Mouse (Mus musculus): ENCODE data around the gene Slc11a1. TPM values are rescaled to one million over a fixed set of nuclear protein-coding genes. Genes with fewer than 3 reads are reported as not detected.

Gene Slc11a1
- polyA plus RNA-seq, 2 experiments, result 8.7 to 9.2 TPM

- Histone ChIP-seq H3K4me1 (replicated peaks; ENCODE audit: control insufficient read depth in 2 of 2, insufficient read depth in 2 of 2, low read length in 1 of 2) (peaks cover 0 to 3% of the 10 kb centered on the region in 2 experiments; a peak in 1 of 4 replicates), H3K9ac (replicated peaks) (no peak overlapping the region), H3K4me3 (ENCODE audit: insufficient read depth in 1 of 2, low read depth in 2 of 2, low read length in 2 of 2) (no peak overlapping the region), H3K4me2 (ENCODE audit: low read depth) (no peak overlapping the region), H3K9me3 (ENCODE audit: control insufficient read depth, low read length) (no peaks in the 10 kb centered on the region), H3K27me3 (ENCODE audit: control insufficient read depth, insufficient read depth, low read length) (no peaks in the 10 kb centered on the region), H3K36me3 (replicated peaks; ENCODE audit: control insufficient read depth, insufficient read depth, low read depth) (no peaks in the 10 kb centered on the region), H3K27ac (no peak overlapping the region)
- DNase-seq (ENCODE audit: low read depth in 3 of 3, low spot score in 3 of 3) (no peak), ATAC-seq (ENCODE audit: insufficient read depth) (no peak)
- WGBS (ENCODE audit: insufficient replicate concordance), result 63% methylated on average over 7 of the region's 7 CpGs
- no peak for TF ChIP-seq CTCF (IDR thresholded peaks at IDR 0.05; ENCODE audit: low read depth)
- TF ChIP-seq EP300 (IDR thresholded peaks at IDR 0.05; ENCODE audit: low read depth), result no peak
These were observed 33.1 kb upstream of the Slc11a1 start for GRCm38 (mm10) chr1:74341898-74342297.

GRCm38 (mm10) chr1:74342308-74342707 lies 32.7 kb upstream of the Slc11a1 start:
- ATAC-seq (ENCODE audit: insufficient read depth), result no peak
- Histone ChIP-seq H3K4me2 (ENCODE audit: low read depth) (no peak overlapping the region), H3K4me1 (replicated peaks; ENCODE audit: control insufficient read depth in 2 of 2, insufficient read depth in 2 of 2, low read length in 1 of 2) (peaks cover 0 to 3% of the 10 kb centered on the region in 2 experiments; a peak in 1 of 4 replicates), H3K9me3 (ENCODE audit: control insufficient read depth, low read length) (no peaks in the 10 kb centered on the region), H3K36me3 (replicated peaks; ENCODE audit: control insufficient read depth, insufficient read depth, low read depth) (no peaks in the 10 kb centered on the region), H3K4me3 (ENCODE audit: insufficient read depth in 1 of 2, low read depth in 2 of 2, low read length in 2 of 2) (no peak overlapping the region), H3K27ac (no peak overlapping the region), H3K9ac (replicated peaks) (no peak overlapping the region), H3K27me3 (ENCODE audit: control insufficient read depth, insufficient read depth, low read length) (no peaks in the 10 kb centered on the region)
- 82% methylated on average over 1 of the region's 1 CpGs for WGBS (ENCODE audit: insufficient replicate concordance)
- TF ChIP-seq EP300 (IDR thresholded peaks at IDR 0.05; ENCODE audit: low read depth), result no peak
- TF ChIP-seq CTCF (IDR thresholded peaks at IDR 0.05; ENCODE audit: low read depth), result no peak
- DNase-seq (ENCODE audit: low read depth in 3 of 3, low spot score in 3 of 3), result no peak

- DNase-seq (ENCODE audit: low read depth in 3 of 3, low spot score in 3 of 3) (no peak), ATAC-seq (ENCODE audit: insufficient read depth) (no peak)
- no peak overlapping the region for H3K4me2 ChIP-seq (ENCODE audit: low read depth)
- no peaks in the 10 kb centered on the region for H3K27me3 ChIP-seq (ENCODE audit: control insufficient read depth, insufficient read depth, low read length)
- 64% methylated on average over 5 of the region's 5 CpGs for WGBS (ENCODE audit: insufficient replicate concordance)
- TF ChIP-seq CTCF (IDR thresholded peaks at IDR 0.05; ENCODE audit: low read depth) (no peak), EP300 (IDR thresholded peaks at IDR 0.05; ENCODE audit: low read depth) (no peak)
- H3K9me3 ChIP-seq (ENCODE audit: control insufficient read depth, low read length), result no peaks in the 10 kb centered on the region
- no peak overlapping the region for H3K27ac ChIP-seq
- no peak overlapping the region for H3K9ac ChIP-seq (replicated peaks)
- H3K36me3 ChIP-seq (replicated peaks; ENCODE audit: control insufficient read depth, insufficient read depth, low read depth), result no peaks in the 10 kb centered on the region
- peaks cover 0 to 3% of the 10 kb centered on the region in 2 experiments; a peak in 1 of 4 replicates for H3K4me1 ChIP-seq (replicated peaks; ENCODE audit: control insufficient read depth in 2 of 2, insufficient read depth in 2 of 2, low read length in 1 of 2)
- H3K4me3 ChIP-seq (ENCODE audit: insufficient read depth in 1 of 2, low read depth in 2 of 2, low read length in 2 of 2), result no peak overlapping the region
These were observed 31.8 kb upstream of the Slc11a1 start for GRCm38 (mm10) chr1:74343161-74343560.

GRCm38 (mm10) chr1:74344163-74344916 lies 30.7 kb upstream of the Slc11a1 start:
- no peak overlapping the region for H3K4me2 ChIP-seq (ENCODE audit: low read depth)
- no peak overlapping the region for H3K9ac ChIP-seq (replicated peaks)
- TF ChIP-seq CTCF (IDR thresholded peaks at IDR 0.05; ENCODE audit: low read depth) (no peak), EP300 (IDR thresholded peaks at IDR 0.05; ENCODE audit: low read depth) (no peak)
- no peaks in the 10 kb centered on the region for H3K27me3 ChIP-seq (ENCODE audit: control insufficient read depth, insufficient read depth, low read length)
- ATAC-seq (ENCODE audit: insufficient read depth), result no peak
- 64% methylated on average over 11 of the region's 11 CpGs for WGBS (ENCODE audit: insufficient replicate concordance)
- no peak for DNase-seq (ENCODE audit: low read depth in 3 of 3, low spot score in 3 of 3)
- H3K27ac ChIP-seq, result no peak overlapping the region
- no peak overlapping the region for H3K4me3 ChIP-seq (ENCODE audit: insufficient read depth in 1 of 2, low read depth in 2 of 2, low read length in 2 of 2)
- H3K36me3 ChIP-seq (replicated peaks; ENCODE audit: control insufficient read depth, insufficient read depth, low read depth), result no peaks in the 10 kb centered on the region
- peaks cover 0 to 3% of the 10 kb centered on the region in 2 experiments; a peak in 1 of 4 replicates for H3K4me1 ChIP-seq (replicated peaks; ENCODE audit: control insufficient read depth in 2 of 2, insufficient read depth in 2 of 2, low read length in 1 of 2)
- H3K9me3 ChIP-seq (ENCODE audit: control insufficient read depth, low read length), result no peaks in the 10 kb centered on the region

- DNase-seq (ENCODE audit: low read depth in 3 of 3, low spot score in 3 of 3), result no peak
- TF ChIP-seq EP300 (IDR thresholded peaks at IDR 0.05; ENCODE audit: low read depth) (no peak), CTCF (IDR thresholded peaks at IDR 0.05; ENCODE audit: low read depth) (no peak)
- 74% methylated on average over 13 of the region's 13 CpGs for WGBS (ENCODE audit: insufficient replicate concordance)
These were observed 23.7 kb upstream of the Slc11a1 start for GRCm38 (mm10) chr1:74351185-74351769.

More at GRCm38 (mm10) chr1:74351185-74351769, 23.7 kb upstream of the Slc11a1 start:
- no peak overlapping the region for H3K27ac ChIP-seq
- no peaks in the 10 kb centered on the region for H3K36me3 ChIP-seq (replicated peaks; ENCODE audit: control insufficient read depth, insufficient read depth, low read depth)
- ATAC-seq (ENCODE audit: insufficient read depth), result no peak
- H3K4me1 ChIP-seq (replicated peaks; ENCODE audit: control insufficient read depth in 2 of 2, insufficient read depth in 2 of 2, low read length in 1 of 2), result no peaks in the 10 kb centered on the region
- H3K9me3 ChIP-seq (ENCODE audit: control insufficient read depth, low read length), result no peaks in the 10 kb centered on the region
- no peak overlapping the region for H3K4me2 ChIP-seq (ENCODE audit: low read depth)
- no peaks in the 10 kb centered on the region for H3K27me3 ChIP-seq (ENCODE audit: control insufficient read depth, insufficient read depth, low read length)
- no peak overlapping the region for H3K4me3 ChIP-seq (ENCODE audit: insufficient read depth in 1 of 2, low read depth in 2 of 2, low read length in 2 of 2)
- no peak overlapping the region for H3K9ac ChIP-seq (replicated peaks)
